Mouse (Mus musculus) heart, embryonic 14.5 days (tissue): ENCODE measurements around the gene Dguok. TPM values are rescaled to one million over a fixed set of nuclear protein-coding genes. Genes with fewer than 3 reads are reported as not detected.

ENCODE experiments used
- ATAC-seq: fragments of 200-750 bp; cut with Nextera tagmentation; 2 replicates; pipeline ENCODE4 v1.8.0; 2017; ENCODE audit warnings: low read depth, moderate TSS enrichment; ENCODE audit not compliant: insufficient number of reproducible peaks, insufficient read depth, low FRiP score
- H3K27ac ChIP-seq, 2 experiments: fragments of 200-500 bp in 1 of 2; fragments of 300-500 bp in 1 of 2; sonication (generic) in 1 of 2; replicated peaks in 1 of 2; 2 replicates each; pipeline ENCODE4 v1.5.1; 2012 to 2014; ENCODE audit warnings: low read depth in 2 of 2, low read length in 2 of 2, control low read depth in 1 of 2, mild to moderate bottlenecking in 1 of 2, mixed read lengths in 1 of 2; ENCODE audit not compliant: control insufficient read depth in 1 of 2, insufficient read depth in 1 of 2
- H3K27me3 ChIP-seq: fragments of 300-500 bp; sonication (generic); 2 replicates; pipeline ENCODE4 v1.6.1; 2014; ENCODE audit warnings: mild to moderate bottlenecking, low read length, control low read depth; ENCODE audit not compliant: control insufficient read depth, insufficient read depth
- H3K36me3 ChIP-seq: fragments of 300-500 bp; sonication (generic); 2 replicates; pipeline ENCODE4 v1.6.1; 2014; ENCODE audit warnings: mild to moderate bottlenecking, control low read depth, low read length, mixed read lengths; ENCODE audit not compliant: control insufficient read depth, insufficient read depth
- H3K4me1 ChIP-seq, 2 experiments: fragments of 200-500 bp in 1 of 2; fragments of 300-500 bp in 1 of 2; sonication (generic) in 1 of 2; 2 replicates each; pipeline ENCODE4 v1.6.1; 2012 to 2014; ENCODE audit warnings: low read length in 2 of 2, control low read depth in 1 of 2, mixed read lengths in 1 of 2; ENCODE audit not compliant: control insufficient read depth in 2 of 2, insufficient read depth in 2 of 2
- H3K4me2 ChIP-seq: fragments of 300-500 bp; sonication (generic); 2 replicates; pipeline ENCODE4 v1.6.1; 2014; ENCODE audit warnings: mild to moderate bottlenecking, low read length
- H3K4me3 ChIP-seq, 2 experiments: fragments of 200-500 bp in 1 of 2; fragments of 300-500 bp in 1 of 2; sonication (generic) in 1 of 2; 2 replicates each; pipeline ENCODE4 v1.5.1; 2012 to 2014; ENCODE audit warnings: low read length in 2 of 2, mild to moderate bottlenecking in 2 of 2, control low read depth in 1 of 2, low read depth in 1 of 2, moderate library complexity in 1 of 2; ENCODE audit not compliant: control insufficient read depth in 1 of 2, insufficient read depth in 1 of 2
- H3K9ac ChIP-seq: fragments of 300-500 bp; sonication (generic); 2 replicates; pipeline ENCODE4 v1.6.1; 2014; ENCODE audit warnings: mild to moderate bottlenecking, low read length
- H3K9me3 ChIP-seq: fragments of 300-500 bp; sonication (generic); 2 replicates; pipeline ENCODE4 v1.6.1; 2016; ENCODE audit warnings: low read length, control low read depth; ENCODE audit not compliant: control insufficient read depth
- WGBS: fragments of 180-500 bp; shearing (Covaris S2); extraction: QIAGEN DNeasy Blood & Tissue Kit; methylation state at CpG from one replicate; pipeline ENCODE4 v1.1.7; 2014; 5-methylcytosine and 5-hydroxymethylcytosine counted together
- polyA plus RNA-seq: library from polyadenylated mRNA; unstranded; fragments of >200 nt; fragmentation: Nextera tagmentation; extraction: Ambion mirVana; gene quantifications from 2 replicates; pipeline ENCODE4 v1.2.1, GENCODE M21; 2014

Gene Dguok
- polyA plus RNA-seq, result 51.2 and 59.1 TPM in 2 replicates

DNA sequence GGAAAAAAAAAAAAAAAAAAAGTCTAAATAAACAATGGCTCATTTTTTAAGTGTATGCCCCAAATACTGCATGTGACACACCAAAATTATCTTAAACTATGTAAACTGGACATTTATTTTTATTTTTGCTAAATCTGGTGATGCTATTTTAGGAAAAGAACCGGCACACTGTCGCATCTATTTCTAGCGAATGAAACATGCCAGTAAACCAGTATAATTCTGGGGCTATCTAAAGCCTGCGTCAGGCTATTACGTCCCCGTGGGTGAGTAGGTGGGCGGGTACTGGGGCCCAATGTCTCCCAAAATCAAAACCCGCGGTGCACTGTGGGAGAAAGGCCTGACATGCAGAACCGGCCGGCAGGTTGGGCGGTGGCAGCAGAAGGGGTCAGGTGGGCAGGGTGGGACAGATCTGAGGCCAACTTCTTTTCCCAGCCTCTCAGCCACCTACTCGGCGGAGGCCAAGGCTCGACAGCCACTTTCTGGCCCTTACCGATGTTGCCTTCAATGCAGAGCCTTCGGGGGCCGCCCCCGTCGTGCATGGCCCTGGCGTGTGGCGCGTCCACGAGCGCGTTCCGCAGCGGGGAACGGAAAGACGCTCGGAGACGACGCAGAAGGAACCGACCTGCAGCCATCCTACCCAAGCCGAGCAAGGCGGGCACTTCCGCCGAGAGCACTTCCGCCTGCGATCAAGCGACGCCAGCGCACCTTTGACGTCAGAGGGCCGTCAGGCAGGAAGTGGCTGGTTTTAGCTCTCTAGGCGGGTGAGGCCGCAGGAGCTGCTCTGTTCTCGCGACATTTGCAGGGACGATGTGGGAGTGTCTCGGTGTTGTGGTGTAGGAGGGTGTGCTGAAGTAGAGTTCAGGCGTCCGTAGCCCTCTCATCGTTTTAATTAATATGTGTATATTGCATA is at the start of gene Dguok:
Dguok (minus strand) TSS at position 712 of the 910 bp plus-strand sequence.
- WGBS, result under 1% methylated on average over 54 of the region's 54 CpGs
- Histone ChIP-seq H3K36me3 (0 out of 2 replicates have a peak, but pooled peaks cover 2% of the 10 kb centered on the region), H3K4me3 (peak within 1 kb of the TSS; percentile 72 to 99), H3K9me3 (no peaks in the 10 kb centered on the region), H3K27me3 (no peaks in the 10 kb centered on the region), H3K9ac (peak within 1 kb of the TSS; percentile 91), H3K27ac (peak within 1 kb of the TSS; percentile 98 to 99), H3K4me1 (peaks cover 2 to 18% of the 10 kb centered on the region in 2 experiments; a peak in 2 of 4 replicates), H3K4me2 (peak within 1 kb of the TSS; percentile 76)
- peak; percentile 96 for ATAC-seq

DNA sequence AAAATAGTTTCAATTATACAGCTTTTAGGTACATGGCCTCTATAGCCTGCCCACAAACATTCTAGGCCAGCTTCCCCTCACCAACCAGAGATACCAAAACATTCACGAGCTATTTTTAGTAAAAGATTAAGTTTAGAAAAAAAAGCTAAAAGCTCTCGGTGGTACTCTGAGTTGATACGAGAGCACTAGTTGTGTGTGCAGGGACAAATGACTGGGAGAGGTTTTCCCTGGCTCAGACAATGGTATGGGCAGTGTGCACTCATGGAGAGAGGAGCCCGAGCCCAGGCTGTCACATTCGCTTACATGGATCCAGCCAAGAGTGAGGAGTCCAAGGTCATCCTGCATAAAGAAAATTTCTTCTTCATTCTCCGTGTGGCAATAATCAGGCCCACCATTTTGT is 49.2 kb upstream of the Dguok start:
- no peak overlapping the region for H3K4me3 ChIP-seq
- peaks cover 45% of the 10 kb centered on the region for H3K36me3 ChIP-seq
- peak overlapping the region; percentile 38 for H3K9ac ChIP-seq
- peak; percentile 74; the same call in 1 of the 2 replicates for ATAC-seq
- peaks cover 19 to 20% of the 10 kb centered on the region in 2 experiments for H3K4me1 ChIP-seq
- 0 out of 2 replicates have a peak overlapping the region, but pooled peaks have one; percentile 6 for H3K4me2 ChIP-seq
- no peaks in the 10 kb centered on the region for H3K9me3 ChIP-seq
- H3K27me3 ChIP-seq, result no peaks in the 10 kb centered on the region
- H3K27ac ChIP-seq, result peak overlapping the region; percentile 73 to 77
- 21% methylated on average over 6 of the region's 6 CpGs for WGBS

DNA sequence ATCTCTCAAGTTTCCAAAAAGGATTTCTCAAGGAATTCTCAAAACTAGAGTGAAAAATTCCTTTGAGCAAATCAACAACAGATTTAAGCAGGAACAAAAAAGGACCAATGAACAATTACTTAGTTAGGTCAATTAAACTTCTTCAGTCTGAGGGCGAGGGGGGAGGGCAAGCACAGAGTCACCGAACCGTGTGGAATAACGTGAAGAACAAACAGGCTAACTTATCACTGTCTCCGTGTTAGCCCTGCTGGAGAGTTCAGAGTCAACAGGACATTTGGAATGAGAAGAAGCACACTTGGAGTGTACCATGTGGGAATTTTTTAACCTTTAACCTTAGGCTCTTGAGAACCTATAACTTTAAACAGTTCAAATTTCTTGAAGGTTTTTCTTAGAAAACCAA is 41.6 kb upstream of the Dguok start:
- peaks cover 39% of the 10 kb centered on the region for H3K36me3 ChIP-seq
- no peaks in the 10 kb centered on the region for H3K9me3 ChIP-seq
- no peak overlapping the region for H3K9ac ChIP-seq
- H3K27me3 ChIP-seq, result no peaks in the 10 kb centered on the region
- no peak for ATAC-seq
- H3K4me2 ChIP-seq, result no peak overlapping the region
- no peak overlapping the region for H3K4me3 ChIP-seq
- H3K4me1 ChIP-seq, result no peaks in the 10 kb centered on the region
- WGBS, result 74% methylated on average over 5 of the region's 5 CpGs
- no peak overlapping the region for H3K27ac ChIP-seq

DNA sequence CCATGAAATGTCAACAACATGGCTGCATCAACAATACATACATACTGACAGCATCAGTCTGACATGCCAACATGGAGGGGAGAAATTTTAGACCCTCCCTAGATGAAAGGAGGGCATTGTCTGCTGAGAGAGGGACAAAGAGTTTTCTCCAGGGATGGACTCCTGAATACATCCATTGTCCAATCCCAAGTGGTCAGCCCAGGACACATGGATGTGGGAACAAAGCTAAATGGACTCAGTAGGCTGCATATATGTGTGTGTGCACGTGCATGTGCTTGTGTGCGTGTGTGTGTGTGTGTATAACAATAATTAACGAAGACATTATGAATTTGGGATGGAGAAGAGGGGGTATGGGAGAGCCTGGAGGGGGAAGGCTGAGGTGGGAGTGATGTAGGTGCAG is 39.0 kb upstream of the Dguok start:
- no peak for ATAC-seq
- H3K4me3 ChIP-seq, result no peak overlapping the region
- H3K4me2 ChIP-seq, result no peak overlapping the region
- H3K27ac ChIP-seq, result no peak overlapping the region
- 91% methylated on average over 3 of the region's 3 CpGs for WGBS
- no peaks in the 10 kb centered on the region for H3K27me3 ChIP-seq
- H3K36me3 ChIP-seq, result peaks cover 34% of the 10 kb centered on the region
- H3K9me3 ChIP-seq, result no peaks in the 10 kb centered on the region
- peaks cover 15 to 16% of the 10 kb centered on the region in 2 experiments for H3K4me1 ChIP-seq
- no peak overlapping the region for H3K9ac ChIP-seq

DNA sequence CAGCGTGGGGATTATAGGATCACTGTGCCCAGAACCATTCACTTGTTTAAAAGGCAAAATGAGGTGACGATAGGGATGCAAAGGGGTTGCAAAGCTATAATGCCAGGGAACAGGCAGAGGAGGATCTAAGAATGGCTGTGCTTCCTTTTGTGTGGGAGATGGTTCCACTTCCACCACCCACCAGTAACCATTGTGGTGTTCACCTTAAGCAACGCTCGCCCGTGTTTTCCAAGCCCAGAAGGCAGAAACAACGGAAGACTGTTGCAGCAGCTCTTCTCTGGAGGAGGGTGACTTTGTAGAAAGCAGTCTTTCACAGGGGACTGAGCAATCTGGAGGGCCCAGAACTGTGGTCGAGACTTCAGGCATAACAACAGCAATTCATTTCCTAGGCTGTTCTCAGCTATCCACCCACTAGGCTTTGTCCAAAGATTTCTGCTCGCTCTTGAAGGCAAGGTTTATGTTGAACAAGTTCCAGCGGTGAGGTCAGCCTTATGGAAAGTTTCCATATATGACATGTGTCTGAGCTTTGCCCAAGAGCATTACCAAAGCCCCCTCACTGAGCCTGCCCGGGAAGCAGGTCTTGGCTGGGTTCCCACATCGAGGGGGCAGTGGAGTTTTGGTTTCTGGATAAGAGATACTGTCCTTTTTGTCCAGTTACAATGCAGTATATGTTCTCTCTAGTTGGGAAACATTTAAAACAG is 35.1 kb upstream of the Dguok start:
- H3K9me3 ChIP-seq, result no peaks in the 10 kb centered on the region
- no peak overlapping the region for H3K4me3 ChIP-seq
- peak; percentile 87 for ATAC-seq
- WGBS, result 39% methylated on average over 11 of the region's 11 CpGs
- peaks cover 26% of the 10 kb centered on the region for H3K36me3 ChIP-seq
- H3K27ac ChIP-seq, result peak overlapping the region; percentile 90 to 98
- H3K9ac ChIP-seq, result peak overlapping the region; percentile 10; the same call in 1 of the 2 replicates
- H3K4me2 ChIP-seq, result peak overlapping the region; percentile 14; the same call in 1 of the 2 replicates
- H3K27me3 ChIP-seq, result no peaks in the 10 kb centered on the region
- peaks cover 15 to 16% of the 10 kb centered on the region in 2 experiments for H3K4me1 ChIP-seq

DNA sequence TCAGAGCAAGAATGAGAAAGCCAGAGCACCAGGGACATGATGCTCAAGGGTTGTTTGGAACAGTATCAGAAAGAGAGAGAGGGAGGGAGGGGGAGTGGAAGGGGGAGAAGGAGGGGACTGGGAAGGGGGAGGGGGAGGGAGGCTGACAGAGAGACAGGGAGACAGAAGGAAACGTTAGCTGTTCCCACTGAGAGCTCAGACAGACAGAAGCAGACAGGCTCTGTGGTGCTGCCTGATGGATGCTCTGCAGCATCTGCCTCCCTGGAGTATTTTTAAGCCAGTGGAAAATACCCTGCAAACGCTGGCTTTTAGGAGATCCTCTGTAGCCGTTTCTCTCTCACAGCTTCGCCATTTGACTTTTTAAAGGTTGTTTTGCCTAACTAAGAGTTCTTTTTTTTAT is 33.2 kb upstream of the Dguok start:
- peaks cover 16 to 21% of the 10 kb centered on the region in 2 experiments for H3K4me1 ChIP-seq
- no peak overlapping the region for H3K9ac ChIP-seq
- no peaks in the 10 kb centered on the region for H3K9me3 ChIP-seq
- peaks cover 9% of the 10 kb centered on the region for H3K36me3 ChIP-seq
- peak overlapping the region; percentile 10 to 14; a peak in 2 of 4 replicates for H3K27ac ChIP-seq
- no peaks in the 10 kb centered on the region for H3K27me3 ChIP-seq
- no peak overlapping the region for H3K4me3 ChIP-seq
- ATAC-seq, result no peak
- 42% methylated on average over 4 of the region's 4 CpGs for WGBS
- no peak overlapping the region for H3K4me2 ChIP-seq

DNA sequence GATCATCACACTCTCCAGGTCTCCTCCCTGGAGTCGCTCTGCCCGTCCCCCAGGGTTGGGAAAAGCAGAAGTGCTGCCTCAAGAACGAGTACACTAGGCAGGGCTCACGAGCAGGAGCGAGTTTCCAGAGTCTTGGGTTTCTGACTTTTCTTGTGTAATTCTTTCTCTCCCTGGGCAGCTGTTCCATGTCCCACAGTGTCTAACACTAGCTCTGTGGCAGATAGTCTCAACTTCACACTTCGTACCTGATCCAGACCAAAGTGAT is 30.0 kb upstream of the Dguok start:
- H3K36me3 ChIP-seq, result no peaks in the 10 kb centered on the region
- ATAC-seq, result no peak
- no peak overlapping the region for H3K9ac ChIP-seq
- no peak overlapping the region for H3K4me3 ChIP-seq
- no peaks in the 10 kb centered on the region for H3K9me3 ChIP-seq
- WGBS, result 47% methylated on average over 6 of the region's 6 CpGs
- H3K4me1 ChIP-seq, result peaks cover 4 to 12% of the 10 kb centered on the region in 2 experiments
- no peaks in the 10 kb centered on the region for H3K27me3 ChIP-seq
- H3K27ac ChIP-seq, result no peak overlapping the region; a peak in 1 of 4 replicates
- no peak overlapping the region for H3K4me2 ChIP-seq
